Comparison of ENCODE assay signal across 8 mouse cellular contexts in genomic region chr4:154960021-154960689, GRCm38 (mm10). TPM values are rescaled to one million over a fixed set of nuclear protein-coding genes. Genes with fewer than 3 reads are reported as not detected.
DNase-seq lines count a peak whose midpoint lies in the region; ATAC-seq and TF ChIP-seq lines count a peak whose summit lies in the region.

No protein-coding gene starts in this region.

- no peak for TF ChIP-seq POLR2A in brain, embryonic 14.5 days (IDR thresholded peaks at IDR 0.05; ENCODE audit: borderline replicate concordance, extremely low read depth, insufficient read depth, insufficient read length, poor library complexity, severe bottlenecking)

- H3K4me3 ChIP-seq in kidney, embryonic 16.5 days (ENCODE audit: low read length), result peak overlapping the region; percentile 46
- peak overlapping the region; percentile 84 for H3K4me3 ChIP-seq in hindbrain, embryonic 11.5 days (ENCODE audit: low read depth, low read length)
- H3K4me3 ChIP-seq in midbrain, embryonic 12.5 days, result peak overlapping the region; percentile 67

- peak overlapping the region; percentile 84 for H3K4me2 ChIP-seq in kidney, embryonic 16.5 days (replicated peaks; ENCODE audit: low read depth, low read length)
- H3K4me2 ChIP-seq in hindbrain, embryonic 11.5 days (replicated peaks; ENCODE audit: low read depth, low read length), result peak overlapping the region; percentile 79
- peak overlapping the region; percentile 66 for H3K4me2 ChIP-seq in midbrain, embryonic 12.5 days (replicated peaks)

- WGBS in kidney, embryonic 16.5 days, result 23% methylated on average over 20 of the region's 20 CpGs
- WGBS in hindbrain, embryonic 11.5 days, result 14% methylated on average over 19 of the region's 20 CpGs
- 8% methylated on average over 18 of the region's 20 CpGs for WGBS in midbrain, embryonic 12.5 days

- ATAC-seq in kidney, embryonic 16.5 days (ENCODE audit: low FRiP score, low TSS enrichment), result no peak
- no peak for ATAC-seq in hindbrain, embryonic 11.5 days (ENCODE audit: low FRiP score)
- peak; percentile 69 for ATAC-seq in midbrain, embryonic 12.5 days (ENCODE audit: low FRiP score, low read depth)
- no peak for ATAC-seq in activated CD4-positive, CD25-positive, alpha-beta regulatory T cell, adult 4 months

- peaks cover 37% of the 10 kb centered on the region for H3K4me1 ChIP-seq in kidney, embryonic 16.5 days (ENCODE audit: insufficient read depth, low read length)
- peaks cover 35% of the 10 kb centered on the region for H3K4me1 ChIP-seq in hindbrain, embryonic 11.5 days (replicated peaks; ENCODE audit: control insufficient read depth, insufficient read depth, low read length)
- H3K4me1 ChIP-seq in midbrain, embryonic 12.5 days, result peaks cover 72% of the 10 kb centered on the region

- H3K27me3 ChIP-seq in kidney, embryonic 16.5 days (ENCODE audit: insufficient read depth, low read length), result peaks cover 75% of the 10 kb centered on the region
- peaks cover 15% of the 10 kb centered on the region for H3K27me3 ChIP-seq in hindbrain, embryonic 11.5 days (ENCODE audit: control insufficient read depth, insufficient read depth, low read length)
- H3K27me3 ChIP-seq in midbrain, embryonic 12.5 days, result peaks cover 44% of the 10 kb centered on the region

- H3K9me3 ChIP-seq in kidney, embryonic 16.5 days (ENCODE audit: low read length), result no peaks in the 10 kb centered on the region
- no peaks in the 10 kb centered on the region for H3K9me3 ChIP-seq in hindbrain, embryonic 11.5 days (ENCODE audit: control insufficient read depth, low read length)
- H3K9me3 ChIP-seq in midbrain, embryonic 12.5 days, result no peaks in the 10 kb centered on the region

- no peak for DNase-seq in kidney, adult 8-10 months
- DNase-seq in brain, embryonic 14.5 days (ENCODE audit: low read depth), result peak; percentile 97
- no peak for DNase-seq in hindbrain, embryonic 11.5 days (ENCODE audit: low spot score)
- no peak for DNase-seq in layer of hippocampus, postnatal 36 days
- DNase-seq in adrenal gland, adult 2 months, result no peak

- no peak for TF ChIP-seq CTCF in brain, embryonic 14.5 days (IDR thresholded peaks at IDR 0.05; ENCODE audit: borderline replicate concordance, extremely low read depth, insufficient read depth, insufficient read length)

- H3K27ac ChIP-seq in kidney, embryonic 16.5 days (ENCODE audit: low read length), result no peak overlapping the region
- H3K27ac ChIP-seq in hindbrain, embryonic 11.5 days (ENCODE audit: low read depth, low read length), result peak overlapping the region; percentile 55
- H3K27ac ChIP-seq in midbrain, embryonic 12.5 days (replicated peaks), result peak overlapping the region; percentile 99

- peak overlapping the region; percentile 59 for H3K9ac ChIP-seq in kidney, embryonic 16.5 days (replicated peaks; ENCODE audit: low read length)
- peak overlapping the region; percentile 17 for H3K9ac ChIP-seq in hindbrain, embryonic 11.5 days (ENCODE audit: low read depth, low read length)
- peak overlapping the region; percentile 91; the same call in 1 of the 2 replicates for H3K9ac ChIP-seq in midbrain, embryonic 12.5 days (replicated peaks)

- H3K36me3 ChIP-seq in kidney, embryonic 16.5 days (ENCODE audit: insufficient read depth, low read length), result no peaks in the 10 kb centered on the region
- H3K36me3 ChIP-seq in hindbrain, embryonic 11.5 days (ENCODE audit: control insufficient read depth, insufficient read depth, low read length), result no peaks in the 10 kb centered on the region
- H3K36me3 ChIP-seq in midbrain, embryonic 12.5 days, result peaks cover 9% of the 10 kb centered on the region; the same call in 1 of the 2 replicates

RNA-seq across cellular contexts. Expression of gene Hes5, which starts 0.6 kb away (rescaled TPM):
- 17.2 and 20.1 TPM in 2 replicates for polyA plus RNA-seq in kidney, embryonic 16.5 days (2015; fragmentation: Nextera tagmentation; extraction: Ambion mirVana)
- 76.0 and 114 TPM in 2 replicates for polyA plus RNA-seq in brain, embryonic 14.5 days (2012; rRNA removed)
- polyA plus RNA-seq in hindbrain, embryonic 11.5 days (2014; fragmentation: Nextera tagmentation; extraction: Ambion mirVana), result 159 and 269 TPM in 2 replicates
- polyA plus RNA-seq in midbrain, embryonic 12.5 days (2016; fragmentation: Nextera tagmentation; extraction: Ambion mirVana), result 800 and 870 TPM in 2 replicates
- 1 to 10 TPM; 1.0 to 1.1 TPM for polyA plus RNA-seq in activated CD4-positive, CD25-positive, alpha-beta regulatory T cell, adult 4 months (2017; shearing (Covaris generic))
- 10 to 100 TPM; 17.6 to 28.1 TPM for total RNA-seq in layer of hippocampus, postnatal 36 days (2021)
- not detected for total RNA-seq in adrenal gland, adult 2 months (2021)
- 0.27 TPM in 1 of 2 replicates, not detected in the other for polyA plus RNA-seq in adrenal gland, adult 2 months (2012; rRNA removed)

RNA-seq across cellular contexts. Expression of gene Pank4, which starts 3.8 kb away (rescaled TPM):
- 51.9 and 53.8 TPM in 2 replicates for polyA plus RNA-seq in kidney, embryonic 16.5 days (2015; fragmentation: Nextera tagmentation; extraction: Ambion mirVana)
- polyA plus RNA-seq in brain, embryonic 14.5 days (2012; rRNA removed), result 68.0 and 95.5 TPM in 2 replicates
- 31.5 and 37.4 TPM in 2 replicates for polyA plus RNA-seq in hindbrain, embryonic 11.5 days (2014; fragmentation: Nextera tagmentation; extraction: Ambion mirVana)
- polyA plus RNA-seq in midbrain, embryonic 12.5 days (2016; fragmentation: Nextera tagmentation; extraction: Ambion mirVana), result 48.5 and 50.2 TPM in 2 replicates
- polyA plus RNA-seq in activated CD4-positive, CD25-positive, alpha-beta regulatory T cell, adult 4 months (2017; shearing (Covaris generic)), result 10 to 100 TPM; 37.4 to 40.1 TPM
- 10 to 100 TPM; 40.6 to 40.8 TPM for total RNA-seq in layer of hippocampus, postnatal 36 days (2021)
- total RNA-seq in adrenal gland, adult 2 months (2021), result 10 to 100 TPM; 24.5 to 28.0 TPM
- polyA plus RNA-seq in adrenal gland, adult 2 months (2012; rRNA removed), result 34.8 and 35.3 TPM in 2 replicates

RNA-seq across cellular contexts. Expression of gene Tnfrsf14, which starts 31.8 kb away (rescaled TPM):
- polyA plus RNA-seq in kidney, embryonic 16.5 days (2015; fragmentation: Nextera tagmentation; extraction: Ambion mirVana), result 0.74 and 0.95 TPM in 2 replicates
- 0.79 and 1.8 TPM in 2 replicates for polyA plus RNA-seq in brain, embryonic 14.5 days (2012; rRNA removed)
- 1.0 and 1.1 TPM in 2 replicates for polyA plus RNA-seq in hindbrain, embryonic 11.5 days (2014; fragmentation: Nextera tagmentation; extraction: Ambion mirVana)
- polyA plus RNA-seq in midbrain, embryonic 12.5 days (2016; fragmentation: Nextera tagmentation; extraction: Ambion mirVana), result 0.78 and 1.0 TPM in 2 replicates
- 100 to 1,000 TPM in 1 of 2 experiments, 10 to 100 TPM in 1; 57.3 to 109 TPM for polyA plus RNA-seq in activated CD4-positive, CD25-positive, alpha-beta regulatory T cell, adult 4 months (2017; shearing (Covaris generic))
- total RNA-seq in layer of hippocampus, postnatal 36 days (2021), result 1 to 10 TPM in 1 of 2 experiments, under 1 TPM in 1; 0.60 to 1.1 TPM
- total RNA-seq in adrenal gland, adult 2 months (2021), result 1 to 10 TPM; 6.1 to 8.4 TPM
- 14.9 and 27.2 TPM in 2 replicates for polyA plus RNA-seq in adrenal gland, adult 2 months (2012; rRNA removed)

Comparison
In these comparisons a context has a peak if more than half of its experiments do, and no peak if none do; other contexts are left out.
1. H3K9ac ChIP-seq: peak in every context shown above with its lines; median percentile 91 in midbrain, embryonic 12.5 days; 59 in kidney, embryonic 16.5 days; 17 in hindbrain, embryonic 11.5 days.